Mouse (Mus musculus): ENCODE measurements at regions not wholly inside any gene's neighbourhood (a gene's known extent, or its start where the extent isn't known, plus 50 kb on each side); places are given as distances from the start of the nearest gene placed in this dataset.

GRCm38 (mm10) chr2:128381684-128382205, 209.3 kb upstream of the Spdye4c start:
- TF ChIP-seq POLR2A (IDR thresholded peaks at IDR 0.05; ENCODE audit: borderline replicate concordance, insufficient read depth, low read length) (no peak), CTCF (IDR thresholded peaks at IDR 0.05; ENCODE audit: borderline replicate concordance, insufficient read depth, low read depth, low read length) (no peak)
- 85% methylated on average over 5 of the region's 5 CpGs for WGBS

GRCm38 (mm10) chr2:128382473-128382872, 208.5 kb upstream of the Spdye4c start:
- Histone ChIP-seq H3K27ac (ENCODE audit: insufficient read depth, low read length) (no peak overlapping the region), H3K27me3 (ENCODE audit: control insufficient read depth, insufficient read depth, low read length) (no peaks in the 10 kb centered on the region), H3K4me1 (ENCODE audit: control insufficient read depth, insufficient read depth, low read length) (no peaks in the 10 kb centered on the region), H3K4me3 (replicated peaks; ENCODE audit: insufficient read depth, low read depth, low read length) (no peak overlapping the region)
- DNase-seq = no peak
- 92% methylated on average over 4 of the region's 4 CpGs for WGBS
- no peak for TF ChIP-seq POLR2A (IDR thresholded peaks at IDR 0.05; ENCODE audit: borderline replicate concordance, insufficient read depth, low read length)
- TF ChIP-seq CTCF (IDR thresholded peaks at IDR 0.05; ENCODE audit: borderline replicate concordance, insufficient read depth, low read depth, low read length) = no peak

More at GRCm38 (mm10) chr2:128381684-128382205, 209.3 kb upstream of the Spdye4c start:
- H3K4me1 ChIP-seq (ENCODE audit: control insufficient read depth, insufficient read depth, low read length) = no peaks in the 10 kb centered on the region
- no peaks in the 10 kb centered on the region for H3K27me3 ChIP-seq (ENCODE audit: control insufficient read depth, insufficient read depth, low read length)
- H3K27ac ChIP-seq (ENCODE audit: insufficient read depth, low read length) = no peak overlapping the region
- no peak for DNase-seq
- no peak overlapping the region for H3K4me3 ChIP-seq (replicated peaks; ENCODE audit: insufficient read depth, low read depth, low read length)

GRCm38 (mm10) chr2:128384612-128385011, 206.4 kb upstream of the Spdye4c start:
- Histone ChIP-seq H3K4me1 (ENCODE audit: control insufficient read depth, insufficient read depth, low read length) (no peaks in the 10 kb centered on the region; the same call in 1 of the 2 replicates), H3K27me3 (ENCODE audit: control insufficient read depth, insufficient read depth, low read length) (no peaks in the 10 kb centered on the region), H3K4me3 (replicated peaks; ENCODE audit: insufficient read depth, low read depth, low read length) (no peak overlapping the region), H3K27ac (ENCODE audit: insufficient read depth, low read length) (no peak overlapping the region)
- DNase-seq = no peak
- TF ChIP-seq POLR2A (IDR thresholded peaks at IDR 0.05; ENCODE audit: borderline replicate concordance, insufficient read depth, low read length) (no peak), CTCF (IDR thresholded peaks at IDR 0.05; ENCODE audit: borderline replicate concordance, insufficient read depth, low read depth, low read length) (no peak)
- 85% methylated on average over 10 of the region's 10 CpGs for WGBS

GRCm38 (mm10) chr2:128386846-128387621, 204.0 kb upstream of the Spdye4c start:
- TF ChIP-seq POLR2A (IDR thresholded peaks at IDR 0.05; ENCODE audit: borderline replicate concordance, insufficient read depth, low read length) = no peak
- no peak for TF ChIP-seq CTCF (IDR thresholded peaks at IDR 0.05; ENCODE audit: borderline replicate concordance, insufficient read depth, low read depth, low read length)
- H3K27ac ChIP-seq (ENCODE audit: insufficient read depth, low read length) = no peak overlapping the region
- 87% methylated on average over 4 of the region's 4 CpGs for WGBS
- no peak overlapping the region for H3K4me3 ChIP-seq (replicated peaks; ENCODE audit: insufficient read depth, low read depth, low read length)
- no peaks in the 10 kb centered on the region for H3K27me3 ChIP-seq (ENCODE audit: control insufficient read depth, insufficient read depth, low read length)
- no peak for DNase-seq
- H3K4me1 ChIP-seq (ENCODE audit: control insufficient read depth, insufficient read depth, low read length) = no peaks in the 10 kb centered on the region; the same call in 1 of the 2 replicates

GRCm38 (mm10) chr2:128387851-128388471, 203.0 kb upstream of the Spdye4c start:
- no peak for DNase-seq
- H3K27ac ChIP-seq (ENCODE audit: insufficient read depth, low read length) = no peak overlapping the region
- no peaks in the 10 kb centered on the region; the same call in 1 of the 2 replicates for H3K4me1 ChIP-seq (ENCODE audit: control insufficient read depth, insufficient read depth, low read length)
- H3K27me3 ChIP-seq (ENCODE audit: control insufficient read depth, insufficient read depth, low read length) = no peaks in the 10 kb centered on the region
- WGBS = 79% methylated on average over 8 of the region's 8 CpGs
- TF ChIP-seq POLR2A (IDR thresholded peaks at IDR 0.05; ENCODE audit: borderline replicate concordance, insufficient read depth, low read length) (no peak), CTCF (IDR thresholded peaks at IDR 0.05; ENCODE audit: borderline replicate concordance, insufficient read depth, low read depth, low read length) (no peak)
- no peak overlapping the region for H3K4me3 ChIP-seq (replicated peaks; ENCODE audit: insufficient read depth, low read depth, low read length)

- H3K27ac ChIP-seq (ENCODE audit: insufficient read depth, low read length) = no peak overlapping the region
- TF ChIP-seq POLR2A (IDR thresholded peaks at IDR 0.05; ENCODE audit: borderline replicate concordance, insufficient read depth, low read length) = no peak
- TF ChIP-seq CTCF (IDR thresholded peaks at IDR 0.05; ENCODE audit: borderline replicate concordance, insufficient read depth, low read depth, low read length) = no peak
- H3K4me3 ChIP-seq (replicated peaks; ENCODE audit: insufficient read depth, low read depth, low read length) = no peak overlapping the region
- no peaks in the 10 kb centered on the region; the same call in 1 of the 2 replicates for H3K4me1 ChIP-seq (ENCODE audit: control insufficient read depth, insufficient read depth, low read length)
- H3K27me3 ChIP-seq (ENCODE audit: control insufficient read depth, insufficient read depth, low read length) = no peaks in the 10 kb centered on the region
- no peak for DNase-seq
- 39% methylated on average over 7 of the region's 7 CpGs for WGBS
Observed at GRCm38 (mm10) chr2:128388883-128389470, 202.0 kb upstream of the Spdye4c start.

GRCm38 (mm10) chr2:128392344-128392743, 198.7 kb upstream of the Spdye4c start:
- TF ChIP-seq POLR2A (IDR thresholded peaks at IDR 0.05; ENCODE audit: borderline replicate concordance, insufficient read depth, low read length) (no peak), CTCF (IDR thresholded peaks at IDR 0.05; ENCODE audit: borderline replicate concordance, insufficient read depth, low read depth, low read length) (no peak)
- WGBS = 67% methylated on average over 9 of the region's 9 CpGs
- Histone ChIP-seq H3K27me3 (ENCODE audit: control insufficient read depth, insufficient read depth, low read length) (no peaks in the 10 kb centered on the region), H3K27ac (ENCODE audit: insufficient read depth, low read length) (no peak overlapping the region), H3K4me1 (ENCODE audit: control insufficient read depth, insufficient read depth, low read length) (no peaks in the 10 kb centered on the region; the same call in 1 of the 2 replicates), H3K4me3 (replicated peaks; ENCODE audit: insufficient read depth, low read depth, low read length) (no peak overlapping the region)
- no peak for DNase-seq

Measured in cerebellum, adult 2 months (tissue).